Mouse (Mus musculus): ENCODE measurements around the gene Phf5a. TPM values are rescaled to one million over a fixed set of nuclear protein-coding genes. Genes with fewer than 3 reads are reported as not detected.
A peak's percentile ranks its signal among the peaks of the same experiment; 100 is the strongest.

Phf5a gene
- polyA plus RNA-seq, 1 experiment from 2014 or later = 136 TPM

- Histone ChIP-seq H3K9ac (replicated peaks) (no peak overlapping the region), H3K4me2 (replicated peaks) (no peak overlapping the region), H3K27ac (no peak overlapping the region), H3K4me1 (replicated peaks) (no peaks in the 10 kb centered on the region), H3K4me3 (replicated peaks) (no peak overlapping the region), H3K9me3 (no peaks in the 10 kb centered on the region), H3K27me3 (0 out of 2 replicates have a peak, but pooled peaks cover 3% of the 10 kb centered on the region), H3K36me3 (peaks cover 6% of the 10 kb centered on the region; the same call in 1 of the 2 replicates)
- no peak for ATAC-seq
- 88% methylated on average over 7 of the region's 7 CpGs for WGBS
Measured at GRCm38 (mm10) chr15:81842275-81842674, 29.4 kb downstream of the Phf5a start.

- Histone ChIP-seq H3K9me3 (no peaks in the 10 kb centered on the region), H3K36me3 (no peaks in the 10 kb centered on the region), H3K9ac (replicated peaks) (no peak overlapping the region), H3K27ac (no peak overlapping the region), H3K4me3 (replicated peaks) (no peak overlapping the region), H3K4me2 (replicated peaks) (no peak overlapping the region), H3K4me1 (replicated peaks) (peaks cover 12% of the 10 kb centered on the region), H3K27me3 (peaks cover 7% of the 10 kb centered on the region)
- WGBS = 89% methylated on average over 7 of the region's 7 CpGs
- no peak for ATAC-seq
Measured at GRCm38 (mm10) chr15:81840306-81840705, 31.4 kb downstream of the Phf5a start.

- WGBS = 69% methylated on average over 5 of the region's 5 CpGs
- Histone ChIP-seq H3K9ac (replicated peaks) (no peak overlapping the region), H3K27me3 (peaks cover 7% of the 10 kb centered on the region), H3K36me3 (no peaks in the 10 kb centered on the region), H3K27ac (no peak overlapping the region), H3K9me3 (no peaks in the 10 kb centered on the region), H3K4me2 (replicated peaks) (no peak overlapping the region), H3K4me1 (replicated peaks) (peaks cover 12% of the 10 kb centered on the region), H3K4me3 (replicated peaks) (no peak overlapping the region)
- ATAC-seq = peak; percentile 57; the same call in 1 of the 2 replicates
Measured at GRCm38 (mm10) chr15:81839634-81840033, 32.1 kb downstream of the Phf5a start.

- ATAC-seq = no peak
- WGBS = 75% methylated on average over 14 of the region's 14 CpGs
- H3K9ac ChIP-seq (replicated peaks) = no peak overlapping the region
- H3K36me3 ChIP-seq = no peaks in the 10 kb centered on the region
- H3K27ac ChIP-seq = no peak overlapping the region
- H3K27me3 ChIP-seq = peaks cover 7% of the 10 kb centered on the region
- H3K4me2 ChIP-seq (replicated peaks) = no peak overlapping the region
- H3K9me3 ChIP-seq = no peaks in the 10 kb centered on the region
- peaks cover 12% of the 10 kb centered on the region for H3K4me1 ChIP-seq (replicated peaks)
- H3K4me3 ChIP-seq (replicated peaks) = no peak overlapping the region
Measured at GRCm38 (mm10) chr15:81838554-81839235, 33.0 kb downstream of the Phf5a start.

- H3K4me2 ChIP-seq (replicated peaks) = no peak overlapping the region
- no peak overlapping the region for H3K27ac ChIP-seq
- peaks cover 12% of the 10 kb centered on the region for H3K4me1 ChIP-seq (replicated peaks)
- WGBS = 66% methylated on average over 7 of the region's 7 CpGs
- H3K36me3 ChIP-seq = no peaks in the 10 kb centered on the region
- no peak overlapping the region for H3K4me3 ChIP-seq (replicated peaks)
- H3K27me3 ChIP-seq = peaks cover 7% of the 10 kb centered on the region
- H3K9ac ChIP-seq (replicated peaks) = no peak overlapping the region
- no peaks in the 10 kb centered on the region for H3K9me3 ChIP-seq
- no peak for ATAC-seq
Measured at GRCm38 (mm10) chr15:81836966-81837920, 34.5 kb downstream of the Phf5a start.

- Histone ChIP-seq H3K4me3 (replicated peaks) (peak overlapping the region; percentile 17), H3K36me3 (no peaks in the 10 kb centered on the region), H3K9ac (replicated peaks) (peak overlapping the region; percentile 42; the same call in 1 of the 2 replicates), H3K4me1 (replicated peaks) (peaks cover 16% of the 10 kb centered on the region), H3K27me3 (peaks cover 7% of the 10 kb centered on the region), H3K27ac (no peak overlapping the region), H3K4me2 (replicated peaks) (peak overlapping the region; percentile 50), H3K9me3 (no peaks in the 10 kb centered on the region)
- ATAC-seq = peak; percentile 78
- 2% methylated on average over 33 of the region's 33 CpGs for WGBS
Measured at GRCm38 (mm10) chr15:81836124-81836821, 35.4 kb downstream of the Phf5a start.

- H3K27me3 ChIP-seq = peaks cover 7% of the 10 kb centered on the region
- peaks cover 19% of the 10 kb centered on the region for H3K4me1 ChIP-seq (replicated peaks)
- no peak overlapping the region for H3K9ac ChIP-seq (replicated peaks)
- ATAC-seq = no peak
- no peak overlapping the region for H3K4me3 ChIP-seq (replicated peaks)
- no peak overlapping the region for H3K27ac ChIP-seq
- H3K4me2 ChIP-seq (replicated peaks) = no peak overlapping the region
- no peaks in the 10 kb centered on the region for H3K36me3 ChIP-seq
- WGBS = 81% methylated on average over 10 of the region's 10 CpGs
- no peaks in the 10 kb centered on the region for H3K9me3 ChIP-seq
Measured at GRCm38 (mm10) chr15:81835007-81835880, 36.5 kb downstream of the Phf5a start.

GRCm38 (mm10) chr15:81834171-81834841, 37.4 kb downstream of the Phf5a start:
- peaks cover 19% of the 10 kb centered on the region for H3K4me1 ChIP-seq (replicated peaks)
- WGBS = 52% methylated on average over 3 of the region's 3 CpGs
- no peaks in the 10 kb centered on the region for H3K9me3 ChIP-seq
- no peak for ATAC-seq
- H3K27me3 ChIP-seq = peaks cover 7% of the 10 kb centered on the region
- H3K27ac ChIP-seq = no peak overlapping the region
- no peak overlapping the region for H3K4me3 ChIP-seq (replicated peaks)
- no peak overlapping the region for H3K4me2 ChIP-seq (replicated peaks)
- no peak overlapping the region for H3K9ac ChIP-seq (replicated peaks)
- no peaks in the 10 kb centered on the region for H3K36me3 ChIP-seq

GRCm38 (mm10) chr15:81833481-81833880, 38.2 kb downstream of the Phf5a start:
- no peak overlapping the region for H3K4me3 ChIP-seq (replicated peaks)
- H3K9me3 ChIP-seq = no peaks in the 10 kb centered on the region
- H3K36me3 ChIP-seq = no peaks in the 10 kb centered on the region
- H3K4me1 ChIP-seq (replicated peaks) = peaks cover 19% of the 10 kb centered on the region
- no peak overlapping the region for H3K9ac ChIP-seq (replicated peaks)
- no peak for ATAC-seq
- H3K4me2 ChIP-seq (replicated peaks) = no peak overlapping the region
- peaks cover 7% of the 10 kb centered on the region for H3K27me3 ChIP-seq
- WGBS = 77% methylated on average over 4 of the region's 4 CpGs
- no peak overlapping the region for H3K27ac ChIP-seq

- H3K4me1 ChIP-seq (replicated peaks) = peaks cover 19% of the 10 kb centered on the region
- ATAC-seq = no peak
Measured at GRCm38 (mm10) chr15:81832219-81832618, 39.5 kb downstream of the Phf5a start.

More at GRCm38 (mm10) chr15:81832219-81832618, 39.5 kb downstream of the Phf5a start:
- Histone ChIP-seq H3K9ac (replicated peaks) (no peak overlapping the region), H3K9me3 (no peaks in the 10 kb centered on the region), H3K4me3 (replicated peaks) (no peak overlapping the region), H3K36me3 (peaks cover 5% of the 10 kb centered on the region), H3K27me3 (peaks cover 4% of the 10 kb centered on the region), H3K4me2 (replicated peaks) (no peak overlapping the region), H3K27ac (no peak overlapping the region)
- WGBS = 94% methylated on average over 3 of the region's 3 CpGs
